Mouse (Mus musculus) cerebellum, adult (tissue): ENCODE measurements at regions not wholly inside any gene's neighbourhood (a gene's known extent, or its start where the extent isn't known, plus 50 kb on each side); places are given as distances from the start of the nearest gene placed in this dataset.
"Not testable (repeated sequence)": the region's sequence is repeated elsewhere in the genome, so short reads cannot be mapped to it uniquely, and the experiment has no call there.

ENCODE experiments used
- ATAC-seq: cut with Nextera tagmentation; 2 replicates; pipeline ENCODE4 v1.9.2; 2017; ENCODE audit warnings: mild to moderate bottlenecking, moderate library complexity, mixed read lengths; ENCODE audit not compliant: insufficient number of reproducible peaks, low FRiP score, low TSS enrichment

GRCm38 (mm10) chr3:83416536-83416935 lies 288.8 kb downstream of the Dchs2 start:
- ATAC-seq, result no peak

GRCm38 (mm10) chr3:83424267-83424666 lies 296.5 kb downstream of the Dchs2 start:
- ATAC-seq, result no peak

- ATAC-seq, result no peak
Observed at GRCm38 (mm10) chr3:83429376-83429775, 301.6 kb downstream of the Dchs2 start.

- ATAC-seq, result no peak
Observed at GRCm38 (mm10) chr3:83446154-83446667, 318.5 kb downstream of the Dchs2 start.

GRCm38 (mm10) chr3:83450662-83451061 lies 315.5 kb upstream of the Sfrp2 start:
- no peak for ATAC-seq

- no peak for ATAC-seq
Observed at GRCm38 (mm10) chr3:83451317-83451716, 314.8 kb upstream of the Sfrp2 start.

GRCm38 (mm10) chr3:83453462-83453861 lies 312.7 kb upstream of the Sfrp2 start:
- no peak for ATAC-seq

- no peak for ATAC-seq
Observed at GRCm38 (mm10) chr3:83458450-83458849, 307.7 kb upstream of the Sfrp2 start.

- ATAC-seq, result no peak
Observed at GRCm38 (mm10) chr3:83479251-83479650, 286.9 kb upstream of the Sfrp2 start.

GRCm38 (mm10) chr3:83480176-83480575 lies 285.9 kb upstream of the Sfrp2 start:
- no peak for ATAC-seq

GRCm38 (mm10) chr3:83486192-83486716 lies 279.9 kb upstream of the Sfrp2 start:
- no peak for ATAC-seq

- no peak for ATAC-seq
Observed at GRCm38 (mm10) chr3:83495584-83495983, 270.5 kb upstream of the Sfrp2 start.

- ATAC-seq, result no peak
Observed at GRCm38 (mm10) chr3:83503901-83504300, 262.2 kb upstream of the Sfrp2 start.

GRCm38 (mm10) chr3:83516614-83517013 lies 249.5 kb upstream of the Sfrp2 start:
- no peak for ATAC-seq

GRCm38 (mm10) chr3:83517914-83518635 lies 248.0 kb upstream of the Sfrp2 start:
- no peak for ATAC-seq

GRCm38 (mm10) chr3:83530243-83530847 lies 235.8 kb upstream of the Sfrp2 start:
- no peak for ATAC-seq

- ATAC-seq, result not testable (repeated sequence)
Observed at GRCm38 (mm10) chr3:83536624-83537023, 229.5 kb upstream of the Sfrp2 start.

GRCm38 (mm10) chr3:83537231-83537630 lies 228.9 kb upstream of the Sfrp2 start:
- ATAC-seq, result no peak

- ATAC-seq, result no peak
Observed at GRCm38 (mm10) chr3:83537711-83538110, 228.4 kb upstream of the Sfrp2 start.

- no peak for ATAC-seq
Observed at GRCm38 (mm10) chr3:83538898-83539297, 227.2 kb upstream of the Sfrp2 start.
